Mouse (Mus musculus): ENCODE data around the gene Bicral. TPM values are rescaled to one million over a fixed set of nuclear protein-coding genes. Genes with fewer than 3 reads are reported as not detected.

Bicral gene
- 27.0 and 27.5 TPM in 2 replicates for total RNA-seq (2017)

DNA sequence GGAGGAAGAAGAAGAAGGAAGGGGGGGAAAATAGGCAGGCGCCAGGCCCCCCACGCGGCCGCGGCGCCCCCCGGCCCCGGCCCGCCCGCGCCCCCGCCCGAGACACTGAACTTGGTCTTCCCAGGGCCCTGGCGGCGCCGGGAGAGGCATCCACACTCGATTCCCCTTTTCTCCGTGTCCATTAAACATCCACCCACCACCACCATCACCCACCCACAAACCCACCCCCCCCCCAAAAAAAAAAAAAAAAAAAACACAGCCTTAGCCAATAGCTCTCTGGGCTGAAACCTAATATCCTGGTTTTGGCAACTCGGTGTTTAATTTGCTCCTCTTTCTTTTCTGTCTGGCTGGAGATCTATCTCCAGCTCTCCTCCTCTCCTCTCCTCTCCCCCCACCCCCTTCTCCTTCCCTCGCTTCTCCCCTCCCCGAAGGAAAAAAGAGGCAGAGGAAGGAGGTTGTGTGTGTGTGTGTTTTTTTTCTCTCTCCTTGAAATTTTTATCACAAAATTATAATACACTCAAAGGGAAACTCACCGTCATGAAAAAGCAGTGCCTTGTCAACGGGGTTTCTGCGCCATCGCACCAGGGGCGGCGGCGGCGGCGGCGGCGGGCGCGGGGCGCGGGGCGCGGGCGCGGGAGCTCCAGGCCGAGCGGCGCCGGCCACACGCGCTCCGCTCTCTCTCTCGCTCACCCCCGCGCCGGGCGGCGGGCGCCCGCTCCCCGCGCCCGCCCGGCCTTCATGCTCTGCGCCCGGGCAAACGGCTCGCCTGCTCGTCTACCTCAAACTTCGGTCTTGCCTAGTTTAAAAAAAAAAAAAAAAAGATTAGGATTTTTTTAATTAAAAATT, at the start of gene Bicral:
TSS of gene Bicral (minus strand) at position 580 of the 846 bp plus-strand sequence.
- ATAC-seq (replicated peaks in 1 of 2; ENCODE audit: insufficient read depth in 1 of 2, low FRiP score in 2 of 2, low TSS enrichment in 1 of 2, low read depth in 1 of 2, poor library complexity in 2 of 2, severe bottlenecking in 2 of 2), result peak; percentile 13 to 20; a peak in 2 of 4 replicates

- peak; percentile 87 to 93 for ATAC-seq (replicated peaks in 1 of 2; ENCODE audit: insufficient read depth in 1 of 2, low FRiP score in 2 of 2, low TSS enrichment in 1 of 2, low read depth in 1 of 2, poor library complexity in 2 of 2, severe bottlenecking in 2 of 2)
Observed at GRCm38 (mm10) chr17:46903876-46904490, 45.7 kb upstream of the Bicral start.

- ATAC-seq (replicated peaks in 1 of 2; ENCODE audit: insufficient read depth in 1 of 2, low FRiP score in 2 of 2, low TSS enrichment in 1 of 2, low read depth in 1 of 2, poor library complexity in 2 of 2, severe bottlenecking in 2 of 2), result no peak
Observed at GRCm38 (mm10) chr17:46900941-46901340, 42.7 kb upstream of the Bicral start.

GRCm38 (mm10) chr17:46897221-46897950, 39.1 kb upstream of the Bicral start:
- no peak for ATAC-seq (replicated peaks in 1 of 2; ENCODE audit: insufficient read depth in 1 of 2, low FRiP score in 2 of 2, low TSS enrichment in 1 of 2, low read depth in 1 of 2, poor library complexity in 2 of 2, severe bottlenecking in 2 of 2)

DNA sequence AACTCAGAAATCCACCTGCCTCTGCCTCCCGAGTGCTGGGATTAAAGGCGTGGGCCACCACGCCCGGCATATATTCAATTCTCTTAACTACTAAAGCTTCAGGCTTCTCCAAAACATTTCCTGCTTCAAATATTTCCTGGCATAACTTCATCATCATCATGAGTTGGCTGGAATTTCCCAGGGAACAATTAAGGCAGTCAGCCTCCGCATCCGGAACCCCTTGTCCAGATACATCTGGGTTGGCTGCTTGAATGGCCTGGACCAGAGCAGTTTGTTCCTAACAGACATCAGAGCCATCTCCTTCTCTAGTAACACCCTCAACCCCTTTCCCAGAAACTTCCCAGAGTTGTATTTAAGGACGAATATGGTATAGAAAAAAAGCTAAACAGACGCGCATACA, 37.1 kb upstream of the Bicral start:
- ATAC-seq (replicated peaks in 1 of 2; ENCODE audit: insufficient read depth in 1 of 2, low FRiP score in 2 of 2, low TSS enrichment in 1 of 2, low read depth in 1 of 2, poor library complexity in 2 of 2, severe bottlenecking in 2 of 2), result no peak

DNA sequence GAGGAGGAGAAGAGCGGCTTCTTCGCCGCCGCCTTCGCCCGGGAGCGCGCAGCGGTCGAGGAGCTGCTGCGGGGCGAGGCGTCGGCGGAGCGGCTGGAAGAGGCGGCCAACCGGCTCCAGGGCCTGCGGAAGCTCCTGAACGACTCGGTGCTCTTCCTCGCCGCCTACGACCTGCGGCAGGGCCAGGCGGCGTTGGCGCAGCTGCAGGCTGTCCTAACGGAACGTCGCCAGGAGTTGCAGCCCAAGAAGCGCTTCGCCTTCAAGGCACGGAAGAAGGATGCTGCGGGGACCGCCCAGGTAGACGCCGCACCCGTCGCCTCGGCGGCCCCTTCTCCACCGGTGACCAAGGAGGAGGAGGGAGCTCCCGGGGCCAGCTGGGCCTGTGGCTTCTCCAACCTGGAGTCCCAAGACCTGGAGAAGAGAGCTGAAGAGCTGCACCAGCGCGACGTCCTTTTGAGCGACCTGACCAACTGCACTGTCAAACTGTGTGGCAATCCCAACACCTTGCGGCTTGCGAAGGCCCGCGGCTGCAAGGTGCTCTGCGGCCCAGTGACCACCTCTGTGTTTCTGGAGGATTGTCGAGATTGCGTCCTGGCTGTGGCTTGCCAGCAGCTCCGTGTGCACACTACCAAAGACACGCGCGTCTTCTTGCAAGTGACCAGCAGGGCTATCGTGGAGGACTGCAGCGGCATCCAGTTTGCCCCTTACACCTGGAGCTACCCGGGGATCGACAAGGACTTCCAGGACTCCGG, 32.7 kb upstream of the Bicral start:
- ATAC-seq (replicated peaks in 1 of 2; ENCODE audit: insufficient read depth in 1 of 2, low FRiP score in 2 of 2, low TSS enrichment in 1 of 2, low read depth in 1 of 2, poor library complexity in 2 of 2, severe bottlenecking in 2 of 2), result peak in 1 of 2 experiments; percentile 12; a peak in 2 of 4 replicates

DNA sequence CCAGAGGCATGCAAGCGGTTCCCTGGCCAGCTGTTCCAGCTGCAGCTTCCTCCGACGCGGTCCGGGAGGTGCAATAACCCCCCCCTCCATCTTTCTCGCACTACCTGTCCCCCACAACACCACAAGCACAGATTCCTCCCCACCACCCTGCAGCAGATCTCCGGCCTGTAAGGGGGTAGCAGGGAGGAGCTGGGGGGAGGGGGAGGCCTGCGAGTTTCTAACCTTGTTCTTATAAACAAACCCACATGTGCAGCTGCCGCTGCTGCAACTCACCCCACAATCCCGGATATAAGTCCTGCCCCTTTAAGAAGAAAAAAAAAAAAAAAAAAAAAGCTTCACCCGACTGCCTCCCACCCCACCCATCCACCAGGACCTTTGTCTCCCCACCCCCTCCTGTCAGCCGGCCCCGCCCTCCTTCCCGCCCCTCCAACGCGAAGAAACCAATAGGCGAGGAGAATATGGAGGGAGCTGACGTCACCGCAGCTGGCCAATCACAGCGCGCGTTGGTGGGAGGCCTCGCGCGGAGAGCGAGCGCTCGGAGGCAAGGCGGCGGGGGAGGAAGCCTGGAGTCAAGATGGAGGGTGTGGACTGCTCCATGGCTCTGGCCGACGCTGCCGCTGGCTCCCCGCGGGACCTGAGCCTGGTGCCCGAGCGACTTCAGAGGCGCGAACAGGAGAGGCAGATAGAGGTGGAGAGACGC, 32.0 kb upstream of the Bicral start, which contains the start of gene Tbcc:
TSS of gene Tbcc (plus strand) at position 569 of the 700 bp plus-strand sequence.
- ATAC-seq (replicated peaks in 1 of 2; ENCODE audit: insufficient read depth in 1 of 2, low FRiP score in 2 of 2, low TSS enrichment in 1 of 2, low read depth in 1 of 2, poor library complexity in 2 of 2, severe bottlenecking in 2 of 2), result peak; percentile 96

- peak in 1 of 2 experiments; percentile 7; a peak in 1 of 4 replicates for ATAC-seq (replicated peaks in 1 of 2; ENCODE audit: insufficient read depth in 1 of 2, low FRiP score in 2 of 2, low TSS enrichment in 1 of 2, low read depth in 1 of 2, poor library complexity in 2 of 2, severe bottlenecking in 2 of 2)
Observed at GRCm38 (mm10) chr17:46889450-46890084, 31.3 kb upstream of the Bicral start.

- no peak for ATAC-seq (replicated peaks in 1 of 2; ENCODE audit: insufficient read depth in 1 of 2, low FRiP score in 2 of 2, low TSS enrichment in 1 of 2, low read depth in 1 of 2, poor library complexity in 2 of 2, severe bottlenecking in 2 of 2)
Observed at GRCm38 (mm10) chr17:46888511-46889212, 30.4 kb upstream of the Bicral start.

DNA sequence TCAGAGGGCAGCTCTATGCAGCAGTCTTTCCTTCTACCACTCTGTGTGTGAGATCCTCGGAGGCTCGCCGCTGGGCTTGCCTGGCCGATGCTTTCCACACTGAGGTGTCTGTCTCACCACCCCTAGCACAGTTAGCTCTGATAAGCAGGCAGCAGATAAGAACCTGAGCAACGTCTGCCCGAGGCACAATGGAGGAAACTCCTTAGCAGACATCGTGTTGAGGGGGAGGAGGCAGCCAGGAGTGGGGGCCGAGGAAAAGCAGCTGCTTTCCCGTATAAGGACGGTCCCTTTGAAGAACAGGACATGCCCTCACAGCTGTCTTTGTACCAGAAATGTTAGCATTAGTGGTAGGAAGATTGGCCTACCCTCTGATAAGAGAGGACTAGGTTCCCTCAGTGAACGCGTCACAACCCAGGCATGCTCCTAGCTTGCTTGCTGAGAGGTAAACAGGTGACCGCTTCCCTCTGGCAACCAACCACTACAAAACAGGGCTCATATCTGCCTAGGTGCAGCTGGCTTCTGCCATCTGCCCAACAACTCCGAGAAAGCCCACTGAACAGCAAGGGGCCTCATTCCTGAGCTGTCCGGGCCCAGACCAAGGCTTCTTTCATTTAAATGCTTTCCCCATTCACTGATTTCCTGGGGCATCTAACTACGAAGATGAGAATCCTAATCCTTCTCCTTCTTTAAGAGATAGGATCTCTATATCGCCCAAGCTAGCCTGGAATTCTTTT, 27.8 kb upstream of the Bicral start:
- no peak for ATAC-seq (replicated peaks in 1 of 2; ENCODE audit: insufficient read depth in 1 of 2, low FRiP score in 2 of 2, low TSS enrichment in 1 of 2, low read depth in 1 of 2, poor library complexity in 2 of 2, severe bottlenecking in 2 of 2)

GRCm38 (mm10) chr17:46885218-46885909, 27.1 kb upstream of the Bicral start:
- ATAC-seq (replicated peaks in 1 of 2; ENCODE audit: insufficient read depth in 1 of 2, low FRiP score in 2 of 2, low TSS enrichment in 1 of 2, low read depth in 1 of 2, poor library complexity in 2 of 2, severe bottlenecking in 2 of 2), result no peak

GRCm38 (mm10) chr17:46884766-46885165, 26.5 kb upstream of the Bicral start:
- ATAC-seq (replicated peaks in 1 of 2; ENCODE audit: insufficient read depth in 1 of 2, low FRiP score in 2 of 2, low TSS enrichment in 1 of 2, low read depth in 1 of 2, poor library complexity in 2 of 2, severe bottlenecking in 2 of 2), result no peak

DNA sequence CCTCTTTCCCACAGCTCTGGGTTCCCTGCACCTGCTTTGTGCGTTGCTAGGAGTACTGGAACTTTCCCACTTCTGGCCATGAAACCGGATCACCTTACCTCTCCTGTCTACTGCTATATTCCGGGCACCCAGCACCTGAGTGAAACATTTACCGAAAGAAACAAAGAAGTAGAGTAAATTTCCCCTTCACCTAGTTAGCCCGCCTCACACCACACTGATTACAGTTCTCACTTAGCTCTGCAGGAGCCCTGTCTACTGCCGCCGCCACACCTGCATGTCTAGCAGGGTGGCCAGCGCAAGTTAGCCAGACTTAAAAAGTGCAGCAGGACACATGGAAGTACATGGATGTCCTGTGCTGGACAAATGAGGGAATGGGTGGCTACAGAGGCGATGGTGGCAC, 24.8 kb upstream of the Bicral start:
- ATAC-seq (replicated peaks in 1 of 2; ENCODE audit: insufficient read depth in 1 of 2, low FRiP score in 2 of 2, low TSS enrichment in 1 of 2, low read depth in 1 of 2, poor library complexity in 2 of 2, severe bottlenecking in 2 of 2), result no peak

DNA sequence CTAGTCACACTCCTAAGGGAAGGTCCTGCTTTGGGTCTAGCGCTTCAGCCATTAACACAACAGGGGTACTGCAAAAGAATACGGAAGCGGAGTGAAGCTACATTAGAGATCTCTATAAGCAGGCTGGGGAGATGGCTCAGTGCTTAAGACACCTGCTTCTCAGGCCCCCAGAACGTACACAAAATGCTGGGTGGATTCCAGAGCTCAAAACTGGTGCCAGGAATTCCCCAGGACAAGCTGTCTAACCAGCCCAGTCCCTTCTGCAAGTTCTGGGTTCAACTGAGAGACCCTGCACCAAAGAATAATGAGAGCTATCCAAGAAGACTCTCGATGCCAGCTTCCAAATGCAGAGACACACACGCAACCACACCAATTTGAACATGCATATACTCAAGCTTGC, 23.4 kb upstream of the Bicral start:
- no peak for ATAC-seq (replicated peaks in 1 of 2; ENCODE audit: insufficient read depth in 1 of 2, low FRiP score in 2 of 2, low TSS enrichment in 1 of 2, low read depth in 1 of 2, poor library complexity in 2 of 2, severe bottlenecking in 2 of 2)

DNA sequence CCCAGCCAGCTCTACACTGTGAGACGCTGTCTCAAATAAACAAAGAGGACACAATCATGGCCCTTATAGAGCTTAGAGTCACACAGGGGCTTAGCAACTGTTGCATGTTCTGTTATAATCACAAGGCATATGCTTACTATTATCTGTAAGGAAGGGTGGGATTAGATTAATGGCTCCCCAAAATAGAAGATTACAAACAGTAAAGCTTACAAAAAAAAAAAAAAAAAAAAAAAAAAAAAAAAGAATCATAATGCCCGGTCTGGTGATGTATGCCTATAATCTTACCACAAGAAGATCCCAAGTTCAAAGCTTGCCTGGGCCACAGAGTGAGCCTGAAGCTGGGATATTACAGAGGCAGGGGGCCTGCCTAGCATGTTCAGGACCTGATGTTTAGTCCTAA, 22.0 kb upstream of the Bicral start:
- ATAC-seq (replicated peaks in 1 of 2; ENCODE audit: insufficient read depth in 1 of 2, low FRiP score in 2 of 2, low TSS enrichment in 1 of 2, low read depth in 1 of 2, poor library complexity in 2 of 2, severe bottlenecking in 2 of 2), result no peak

Data from hematopoietic stem cell, adult 5-6 weeks (primary cell).